Mouse (Mus musculus): ENCODE measurements around the gene C1s1.
"Not testable (repeated sequence)": the region's sequence is repeated elsewhere in the genome, so short reads cannot be mapped to it uniquely, and the experiment has no call there.

The C1s1 gene

GRCm38 (mm10) chr6:124511936-124512335 lies 30.2 kb downstream of the C1s1 start:
- DNase-seq: no peak

- DNase-seq: not testable (repeated sequence)
Observed at GRCm38 (mm10) chr6:124509192-124509591, 33.0 kb downstream of the C1s1 start.

GRCm38 (mm10) chr6:124508292-124508691 lies 33.9 kb downstream of the C1s1 start:
- DNase-seq: no peak

- no peak for DNase-seq
Observed at GRCm38 (mm10) chr6:124506991-124507390, 35.2 kb downstream of the C1s1 start.

- DNase-seq: no peak
Observed at GRCm38 (mm10) chr6:124505028-124505427, 37.1 kb downstream of the C1s1 start.

- DNase-seq: no peak
Observed at GRCm38 (mm10) chr6:124502021-124502420, 40.1 kb downstream of the C1s1 start.

GRCm38 (mm10) chr6:124501473-124501872 lies 40.7 kb downstream of the C1s1 start:
- DNase-seq: no peak

GRCm38 (mm10) chr6:124499914-124500566 lies 42.1 kb downstream of the C1s1 start:
- no peak for DNase-seq

GRCm38 (mm10) chr6:124496054-124496453 lies 46.1 kb downstream of the C1s1 start:
- no peak for DNase-seq

GRCm38 (mm10) chr6:124493886-124494285 lies 48.3 kb downstream of the C1s1 start:
- DNase-seq: peak; percentile 40

GRCm38 (mm10) chr6:124492842-124493561 lies 49.2 kb downstream of the C1s1 start, which contains the start of gene C1rl:
TSS of gene C1rl (plus strand) at chr6:124493113.
- peak; percentile 88 for DNase-seq

- DNase-seq: no peak
Observed at GRCm38 (mm10) chr6:124491427-124491826, 50.7 kb downstream of the C1s1 start.

GRCm38 (mm10) chr6:124488952-124489351 lies 53.2 kb downstream of the C1s1 start:
- DNase-seq: no peak

- no peak for DNase-seq
Observed at GRCm38 (mm10) chr6:124487509-124487908, 54.6 kb downstream of the C1s1 start.

GRCm38 (mm10) chr6:124485414-124486144 lies 56.6 kb downstream of the C1s1 start:
- DNase-seq: no peak

- peak; percentile 36 for DNase-seq
Observed at GRCm38 (mm10) chr6:124484851-124485250, 57.3 kb downstream of the C1s1 start.

- DNase-seq: not testable (repeated sequence)
Observed at GRCm38 (mm10) chr6:124483831-124484230, 58.3 kb downstream of the C1s1 start.

- peak; percentile 82 for DNase-seq
Observed at GRCm38 (mm10) chr6:124481571-124481970, 60.6 kb downstream of the C1s1 start.
